Comparison of ENCODE assay signal across 9 mouse cellular contexts in genomic region chr6:83215002-83215666, GRCm38 (mm10). TPM values are rescaled to one million over a fixed set of nuclear protein-coding genes. Genes with fewer than 3 reads are reported as not detected.
DNase-seq lines count a peak whose midpoint lies in the region; ATAC-seq and TF ChIP-seq lines count a peak whose summit lies in the region.
"Had no signal": no experiment of that assay in that cellular context is flagged by ENCODE, and none has a peak within 500 bp of the region (broad histone marks: within the 10 kb centered on the region; RNA-seq: fewer than 3 reads in every experiment).

No protein-coding gene starts in this region.

- TF ChIP-seq CTCF in spleen, adult 2 months (IDR thresholded peaks at IDR 0.05; ENCODE audit: extremely low read depth, insufficient read depth, insufficient read length, insufficient replicate concordance) = peak; percentile 80

- no peak overlapping the region for H3K9ac ChIP-seq in midbrain, embryonic 13.5 days (replicated peaks)
- H3K9ac ChIP-seq: embryonic facial prominence, embryonic 12.5 days had no signal

- no peaks in the 10 kb centered on the region for H3K9me3 ChIP-seq in midbrain, embryonic 13.5 days
- H3K9me3 ChIP-seq: embryonic facial prominence, embryonic 12.5 days had no signal

- H3K27ac ChIP-seq in spleen, adult 2 months (ENCODE audit: insufficient read depth, low read length) = no peak overlapping the region
- H3K27ac ChIP-seq in midbrain, embryonic 13.5 days = no peak overlapping the region
- H3K27ac ChIP-seq: embryonic facial prominence, embryonic 12.5 days had no signal

- no peaks in the 10 kb centered on the region for H3K4me1 ChIP-seq in spleen, adult 2 months (ENCODE audit: control insufficient read depth, insufficient read depth, insufficient read length)
- peaks cover 20% of the 10 kb centered on the region for H3K4me1 ChIP-seq in midbrain, embryonic 13.5 days (replicated peaks)

- WGBS in spleen, adult 2 months = 26% methylated on average over 7 of the region's 7 CpGs
- WGBS in midbrain, embryonic 13.5 days = 14% methylated on average over 7 of the region's 7 CpGs

- no peaks in the 10 kb centered on the region for H3K27me3 ChIP-seq in spleen, adult 2 months (ENCODE audit: control insufficient read depth, insufficient read depth, low read length)
- H3K27me3 ChIP-seq in midbrain, embryonic 13.5 days = no peaks in the 10 kb centered on the region
- H3K27me3 ChIP-seq: embryonic facial prominence, embryonic 12.5 days had no signal

- intact Hi-C loops in left cerebral cortex, postnatal 25 days (cut with DNase I) = loop anchor here (2.0 to 10.0 kb wide), 3 partner anchors 54 to 350 kb away; no protein-coding TSS in a partner anchor

- no peak overlapping the region for H3K4me3 ChIP-seq in spleen, adult 2 months (ENCODE audit: extremely low read depth, insufficient read depth, insufficient read length)
- no peak overlapping the region for H3K4me3 ChIP-seq in midbrain, embryonic 13.5 days (replicated peaks)
- H3K4me3 ChIP-seq: embryonic facial prominence, embryonic 12.5 days had no signal

- no peak overlapping the region for H3K4me2 ChIP-seq in midbrain, embryonic 13.5 days (replicated peaks)
- H3K4me2 ChIP-seq: embryonic facial prominence, embryonic 12.5 days had no signal

- peak; percentile 89 for ATAC-seq in midbrain, embryonic 13.5 days

- no peak for TF ChIP-seq POLR2A in spleen, adult 2 months (IDR thresholded peaks at IDR 0.05; ENCODE audit: low read depth, low read length)

- DNase-seq in spleen, adult 2 months (ENCODE audit: low read depth in 1 of 2, low spot score in 2 of 2) = peak in 1 of 2 experiments; percentile 41
- DNase-seq in spleen, adult 12 weeks (ENCODE audit: low spot score) = no peak
- DNase-seq in cerebellum, adult 8-10 months = peak; percentile 77
- DNase-seq in forelimb bud, embryonic 11.5 days (ENCODE audit: low read depth, low spot score) = peak; percentile 83
- DNase-seq in hindlimb bud, embryonic 11.5 days (ENCODE audit: extremely low spot score, low read depth, low spot score) = peak; percentile 39
- peak; percentile 67 to 73 for DNase-seq in left cerebral cortex, postnatal 25 days (ENCODE audit: low spot score in 2 of 2)
- DNase-seq in spleen, postnatal 4 days (ENCODE audit: low spot score in 2 of 2) = peak; percentile 41 to 81

- no peaks in the 10 kb centered on the region for H3K36me3 ChIP-seq in spleen, adult 2 months (ENCODE audit: control insufficient read depth, insufficient read depth, low read length)
- H3K36me3 ChIP-seq in midbrain, embryonic 13.5 days = no peaks in the 10 kb centered on the region
- H3K36me3 ChIP-seq: embryonic facial prominence, embryonic 12.5 days had no signal

RNA-seq across cellular contexts. Expression of gene Slc4a5, which starts 4.5 kb away (rescaled TPM):
- 0.05 and 0.26 TPM in 2 replicates for polyA plus RNA-seq in spleen, adult 2 months (2012; rRNA removed)
- total RNA-seq in left cerebral cortex, postnatal 25 days (2021) = 1 to 10 TPM; 2.3 to 2.5 TPM
- 0.22 and 0.48 TPM in 2 replicates for polyA plus RNA-seq in midbrain, embryonic 13.5 days (2015; fragmentation: Nextera tagmentation; extraction: Ambion mirVana)

RNA-seq across cellular contexts. Expression of gene Dctn1, which starts 49.4 kb away (rescaled TPM):
- polyA plus RNA-seq in spleen, adult 2 months (2012; rRNA removed) = 69.0 and 85.6 TPM in 2 replicates
- 100 to 1,000 TPM; 329 to 365 TPM for total RNA-seq in left cerebral cortex, postnatal 25 days (2021)
- 127 and 140 TPM in 2 replicates for polyA plus RNA-seq in midbrain, embryonic 13.5 days (2015; fragmentation: Nextera tagmentation; extraction: Ambion mirVana)

RNA-seq across cellular contexts. Expression of gene 1700003E16Rik, which starts 58.9 kb away (rescaled TPM):
- polyA plus RNA-seq in spleen, adult 2 months (2012; rRNA removed) = 0.04 and 0.05 TPM in 2 replicates
- 10 to 100 TPM; 28.8 to 30.2 TPM for total RNA-seq in left cerebral cortex, postnatal 25 days (2021)
- polyA plus RNA-seq in midbrain, embryonic 13.5 days (2015; fragmentation: Nextera tagmentation; extraction: Ambion mirVana) = 3.0 and 3.3 TPM in 2 replicates

RNA-seq across cellular contexts. Expression of gene Wdr54, which starts 58.9 kb away (rescaled TPM):
- 0.77 and 1.6 TPM in 2 replicates for polyA plus RNA-seq in spleen, adult 2 months (2012; rRNA removed)
- total RNA-seq in left cerebral cortex, postnatal 25 days (2021) = 10 to 100 TPM; 28.8 to 29.1 TPM
- 16.1 and 19.2 TPM in 2 replicates for polyA plus RNA-seq in midbrain, embryonic 13.5 days (2015; fragmentation: Nextera tagmentation; extraction: Ambion mirVana)
